Mouse (Mus musculus): ENCODE results near the gene Dcaf6. TPM values are rescaled to one million over a fixed set of nuclear protein-coding genes. Genes with fewer than 3 reads are reported as not detected.

Dcaf6 gene
- total and polyA plus RNA-seq, 3 experiments = 8.2 to 17.1 TPM; not detected in 1

DNA sequence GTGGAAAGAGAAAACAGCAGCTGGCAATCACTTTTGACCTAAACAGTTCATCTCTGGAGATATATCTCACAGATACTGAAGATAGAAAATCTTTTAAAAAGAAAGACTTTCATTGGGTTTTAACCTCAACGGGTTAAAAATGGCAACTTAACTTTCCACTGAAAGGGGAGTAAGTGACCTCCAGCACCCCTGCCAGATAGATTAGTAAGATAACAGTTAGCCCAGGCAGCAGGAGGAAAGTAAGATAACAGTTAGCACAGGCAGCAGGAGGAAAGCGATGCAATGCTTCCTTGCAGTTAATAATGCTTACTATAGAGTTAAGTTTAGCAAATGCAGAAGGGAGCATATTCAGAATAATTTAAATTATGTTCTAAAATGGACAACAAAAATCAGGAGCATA lies 103.9 kb downstream of the Dcaf6 start (continued):
- TF ChIP-seq BHLHE40 (IDR thresholded peaks at IDR 0.05; ENCODE audit: borderline replicate concordance, low read depth, low read length) = 0 out of 2 replicates have a peak, but pooled peaks have one; percentile 25
- TF ChIP-seq NRF1 (IDR thresholded peaks at IDR 0.05; ENCODE audit: insufficient read depth, low read depth, low read length, poor library complexity, severe bottlenecking) = no peak
- TF ChIP-seq RCOR1 (IDR thresholded peaks at IDR 0.05; ENCODE audit: low read depth, low read length) = peak; percentile 53
- TF ChIP-seq SIN3A (IDR thresholded peaks at IDR 0.05; ENCODE audit: low read length) = no peak
- no peak for TF ChIP-seq RAD21 (IDR thresholded peaks at IDR 0.05; ENCODE audit: low read depth, low read length)
- peak; percentile 76 to 88 for TF ChIP-seq EP300 (IDR thresholded peaks at IDR 0.05; ENCODE audit: low read depth in 1 of 2, low read length in 2 of 2)
- TF ChIP-seq GATA1 (IDR thresholded peaks at IDR 0.05; ENCODE audit: low read depth, low read length) = peak; percentile 89
- peak; percentile 65; the same call in 1 of the 2 replicates for TF ChIP-seq ETS1 (IDR thresholded peaks at IDR 0.05; ENCODE audit: low read depth, low read length)
- no peak for TF ChIP-seq ZMIZ1 (IDR thresholded peaks at IDR 0.05; ENCODE audit: low read depth, low read length)
- no peak for TF ChIP-seq ELF1 (IDR thresholded peaks at IDR 0.05; ENCODE audit: low read depth, low read length)
- TF ChIP-seq MAX (IDR thresholded peaks at IDR 0.05; ENCODE audit: low read length) = no peak
- no peak for TF ChIP-seq ZNF384 (IDR thresholded peaks at IDR 0.05; ENCODE audit: low read depth, low read length)
- TF ChIP-seq MEF2A (IDR thresholded peaks at IDR 0.05; ENCODE audit: extremely low read depth, insufficient replicate concordance, low read depth, low read length, poor library complexity, severe bottlenecking) = no peak

DNA sequence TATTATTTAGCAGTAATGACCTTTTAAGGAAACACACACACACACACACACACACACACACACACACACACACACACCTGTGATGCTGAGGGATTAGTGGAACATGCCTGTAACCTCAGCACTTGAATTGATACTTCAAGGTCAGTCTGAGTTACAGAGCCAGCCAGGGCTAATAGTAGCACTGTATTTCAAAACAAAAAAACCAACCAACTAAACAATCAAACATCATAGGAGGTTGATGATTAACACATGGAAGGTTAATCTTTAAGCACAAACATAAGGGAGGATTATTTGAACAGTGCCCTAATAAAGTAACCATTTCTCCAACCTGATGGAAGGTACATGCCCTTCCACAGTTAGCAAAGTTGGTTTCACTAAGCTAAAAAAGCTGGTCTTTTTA lies 111.6 kb downstream of the Dcaf6 start:
- H3K4me3 ChIP-seq (ENCODE audit: control insufficient read depth in 1 of 2, insufficient read depth in 1 of 2, low read depth in 2 of 2, low read length in 2 of 2) = no peak overlapping the region
- DNase-seq (ENCODE audit: low read depth, low spot score) = no peak
- H3K79me2 ChIP-seq (ENCODE audit: control insufficient read depth, insufficient read depth, low read length, poor library complexity) = no peaks in the 10 kb centered on the region
- no peak overlapping the region for H3K9ac ChIP-seq (ENCODE audit: control insufficient read depth, low read depth, low read length, poor library complexity, severe bottlenecking)
- no peaks in the 10 kb centered on the region; a peak in 1 of 4 replicates for H3K36me3 ChIP-seq (ENCODE audit: control insufficient read depth in 1 of 2, insufficient read depth in 2 of 2, low read length in 2 of 2)
- H3K27me3 ChIP-seq (ENCODE audit: control insufficient read depth in 1 of 2, insufficient read depth in 2 of 2, low read length in 2 of 2) = no peaks in the 10 kb centered on the region
- no peaks in the 10 kb centered on the region for H3K9me3 ChIP-seq (replicated peaks; ENCODE audit: insufficient read depth, low read length)
- no peaks in the 10 kb centered on the region; a peak in 1 of 4 replicates for H3K4me1 ChIP-seq (ENCODE audit: control insufficient read depth in 1 of 2, insufficient read depth in 2 of 2, low read length in 2 of 2)
- H3K27ac ChIP-seq (ENCODE audit: control insufficient read depth, low read depth, low read length) = no peak overlapping the region
- TF ChIP-seq HCFC1 (IDR thresholded peaks at IDR 0.05; ENCODE audit: low read depth, low read length) = no peak
- TF ChIP-seq MAFK (IDR thresholded peaks at IDR 0.05; ENCODE audit: borderline replicate concordance, low read depth, low read length) = no peak
- TF ChIP-seq RAD21 (IDR thresholded peaks at IDR 0.05; ENCODE audit: low read depth, low read length) = no peak
- TF ChIP-seq E2F4 (IDR thresholded peaks at IDR 0.05; ENCODE audit: borderline replicate concordance, low read depth, low read length) = no peak
- TF ChIP-seq UBTF (IDR thresholded peaks at IDR 0.05; ENCODE audit: borderline replicate concordance, insufficient read depth, low read depth, low read length) = no peak
- TF ChIP-seq ETS1 (IDR thresholded peaks at IDR 0.05; ENCODE audit: low read depth, low read length) = no peak
- TF ChIP-seq ZC3H11A (IDR thresholded peaks at IDR 0.05; ENCODE audit: low read depth, low read length) = no peak
- no peak for TF ChIP-seq KAT2A (conservative IDR thresholded peaks at IDR 0.05; ENCODE audit: low read depth, low read length)
- TF ChIP-seq TCF12 (IDR thresholded peaks at IDR 0.05; ENCODE audit: low read depth, low read length) = no peak
- TF ChIP-seq GATA1 (IDR thresholded peaks at IDR 0.05; ENCODE audit: low read depth, low read length) = no peak
- no peak for TF ChIP-seq CHD2 (IDR thresholded peaks at IDR 0.05; ENCODE audit: low read length)
- TF ChIP-seq RCOR1 (IDR thresholded peaks at IDR 0.05; ENCODE audit: low read depth, low read length) = no peak
- TF ChIP-seq MXI1 (IDR thresholded peaks at IDR 0.05; ENCODE audit: low read depth, low read length) = no peak
- no peak for TF ChIP-seq GABPA (IDR thresholded peaks at IDR 0.05; ENCODE audit: low read depth, low read length)
- TF ChIP-seq MEF2A (IDR thresholded peaks at IDR 0.05; ENCODE audit: extremely low read depth, insufficient replicate concordance, low read depth, low read length, poor library complexity, severe bottlenecking) = no peak
- TF ChIP-seq CHD1 (IDR thresholded peaks at IDR 0.05; ENCODE audit: low read depth, low read length) = no peak
